Mouse (Mus musculus): Measurements from ENCODE around the gene Clca2. TPM values are rescaled to one million over a fixed set of nuclear protein-coding genes. Genes with fewer than 3 reads are reported as not detected.

Gene Clca2
- polyA plus RNA-seq, 1 experiment from 2014 or later: 0.05 TPM

DNA sequence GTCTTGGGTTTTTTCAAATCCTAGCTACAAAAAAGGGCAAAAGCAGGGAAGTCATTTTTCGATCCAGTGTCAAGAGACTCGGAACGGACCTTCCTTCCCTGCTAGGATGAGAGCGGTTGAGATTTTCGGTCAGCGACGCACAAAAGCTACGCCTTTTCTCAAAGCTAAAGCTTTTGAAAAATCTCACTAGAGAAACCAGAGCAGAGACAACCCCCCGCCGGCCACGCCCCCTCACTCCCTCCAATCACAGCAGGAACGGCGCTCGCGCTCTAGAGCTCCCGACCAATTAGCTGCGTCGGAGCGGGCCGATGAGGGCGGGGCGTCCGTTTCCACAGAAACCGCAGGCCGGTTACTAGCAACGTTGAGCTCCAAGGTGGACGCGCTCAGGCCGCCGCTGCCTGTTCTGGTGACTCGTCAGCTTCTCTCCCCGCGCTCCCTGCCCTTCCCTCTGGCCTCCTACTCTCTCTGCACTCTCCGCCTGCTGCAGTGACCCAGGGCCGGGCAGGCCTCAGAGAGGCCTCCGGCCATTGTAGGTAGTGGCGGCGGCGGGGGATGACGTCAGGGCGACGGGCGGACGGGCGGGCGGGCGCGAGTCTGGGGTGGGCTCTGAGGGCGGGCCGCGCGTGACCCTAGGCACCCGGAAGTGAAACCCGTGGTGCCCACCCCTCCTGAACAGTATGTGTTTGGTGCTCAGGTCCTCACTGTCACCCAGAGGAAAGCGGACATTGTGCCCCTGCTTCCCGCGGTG lies 19.2 kb upstream of the Clca2 start, which contains the start of gene Odf2l:
Gene Odf2l, plus strand, starts transcription at position 335 of the 748 bp plus-strand sequence.
- H3K4me1 ChIP-seq (replicated peaks): 0 out of 2 replicates have a peak, but pooled peaks cover 8% of the 10 kb centered on the region
- H3K27me3 ChIP-seq (replicated peaks): no peaks in the 10 kb centered on the region
- H3K4me3 ChIP-seq: peak within 1 kb of the TSS; percentile 78
- under 1% methylated on average over 57 of the region's 57 CpGs for WGBS
- H3K27ac ChIP-seq (ENCODE audit: poor library complexity, severe bottlenecking): peak within 1 kb of the TSS; percentile 97
- ATAC-seq (ENCODE audit: insufficient number of reproducible peaks, low FRiP score): peak; percentile 99
- H3K9ac ChIP-seq: peak within 1 kb of the TSS; percentile 85
- no peaks in the 10 kb centered on the region for H3K36me3 ChIP-seq
- no peaks in the 10 kb centered on the region for H3K9me3 ChIP-seq (replicated peaks)
- peak within 1 kb of the TSS; percentile 79 for H3K4me2 ChIP-seq

DNA sequence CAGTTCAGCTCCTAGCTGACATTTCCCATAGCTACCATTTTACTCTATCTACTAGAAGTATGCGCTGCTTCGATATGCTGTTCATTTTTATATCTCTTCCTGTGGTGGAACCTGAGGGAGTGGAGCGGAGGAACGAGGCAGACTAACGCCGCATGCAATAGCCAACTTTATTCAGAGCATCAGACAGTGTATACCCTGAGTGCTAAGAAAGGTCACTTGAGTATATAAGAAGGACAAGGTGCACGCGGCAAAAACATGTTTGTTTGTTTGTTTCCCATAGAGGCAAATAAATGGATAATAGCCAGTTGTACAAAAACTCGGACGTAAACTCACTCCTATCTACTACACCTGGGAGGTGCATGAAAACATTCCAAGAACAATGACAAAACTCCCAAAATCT lies 18.4 kb upstream of the Clca2 start:
- H3K36me3 ChIP-seq: no peaks in the 10 kb centered on the region
- 80% methylated on average over 10 of the region's 10 CpGs for WGBS
- H3K4me3 ChIP-seq: peak overlapping the region; percentile 78
- peak overlapping the region; percentile 79 for H3K4me2 ChIP-seq
- no peaks in the 10 kb centered on the region for H3K9me3 ChIP-seq (replicated peaks)
- H3K27ac ChIP-seq (ENCODE audit: poor library complexity, severe bottlenecking): 0 out of 2 replicates have a peak overlapping the region, but pooled peaks have one; percentile 63
- H3K9ac ChIP-seq: peak overlapping the region; percentile 64; the same call in 1 of the 2 replicates
- 0 out of 2 replicates have a peak, but pooled peaks cover 8% of the 10 kb centered on the region for H3K4me1 ChIP-seq (replicated peaks)
- H3K27me3 ChIP-seq (replicated peaks): no peaks in the 10 kb centered on the region
- no peak for ATAC-seq (ENCODE audit: insufficient number of reproducible peaks, low FRiP score)

DNA sequence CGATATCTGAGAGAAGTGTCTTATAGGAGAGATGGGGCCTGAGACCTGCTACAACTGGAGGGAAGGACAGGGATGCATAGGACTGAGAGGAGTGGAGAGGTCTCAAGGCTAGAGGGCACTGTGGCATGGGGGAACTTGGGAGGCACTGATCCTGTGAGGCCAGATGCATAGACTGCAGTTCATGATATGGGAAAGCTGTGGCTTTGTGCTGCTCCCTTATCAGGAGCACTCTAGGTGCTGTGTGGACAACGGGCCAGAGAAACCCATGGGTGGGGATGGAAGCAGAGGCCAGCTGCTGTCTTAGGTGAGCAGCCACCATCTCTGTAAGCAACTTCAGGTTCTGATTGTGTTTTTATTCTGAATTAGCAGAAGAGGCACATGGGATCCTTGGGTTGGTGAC lies 15.9 kb upstream of the Clca2 start:
- 0 out of 2 replicates have a peak, but pooled peaks cover 7% of the 10 kb centered on the region for H3K4me1 ChIP-seq (replicated peaks)
- H3K4me3 ChIP-seq: no peak overlapping the region
- ATAC-seq (ENCODE audit: insufficient number of reproducible peaks, low FRiP score): no peak
- WGBS: 86% methylated on average over 2 of the region's 2 CpGs
- no peaks in the 10 kb centered on the region for H3K9me3 ChIP-seq (replicated peaks)
- no peaks in the 10 kb centered on the region for H3K36me3 ChIP-seq
- H3K27me3 ChIP-seq (replicated peaks): no peaks in the 10 kb centered on the region
- no peak overlapping the region for H3K4me2 ChIP-seq
- H3K9ac ChIP-seq: no peak overlapping the region
- no peak overlapping the region for H3K27ac ChIP-seq (ENCODE audit: poor library complexity, severe bottlenecking)

DNA sequence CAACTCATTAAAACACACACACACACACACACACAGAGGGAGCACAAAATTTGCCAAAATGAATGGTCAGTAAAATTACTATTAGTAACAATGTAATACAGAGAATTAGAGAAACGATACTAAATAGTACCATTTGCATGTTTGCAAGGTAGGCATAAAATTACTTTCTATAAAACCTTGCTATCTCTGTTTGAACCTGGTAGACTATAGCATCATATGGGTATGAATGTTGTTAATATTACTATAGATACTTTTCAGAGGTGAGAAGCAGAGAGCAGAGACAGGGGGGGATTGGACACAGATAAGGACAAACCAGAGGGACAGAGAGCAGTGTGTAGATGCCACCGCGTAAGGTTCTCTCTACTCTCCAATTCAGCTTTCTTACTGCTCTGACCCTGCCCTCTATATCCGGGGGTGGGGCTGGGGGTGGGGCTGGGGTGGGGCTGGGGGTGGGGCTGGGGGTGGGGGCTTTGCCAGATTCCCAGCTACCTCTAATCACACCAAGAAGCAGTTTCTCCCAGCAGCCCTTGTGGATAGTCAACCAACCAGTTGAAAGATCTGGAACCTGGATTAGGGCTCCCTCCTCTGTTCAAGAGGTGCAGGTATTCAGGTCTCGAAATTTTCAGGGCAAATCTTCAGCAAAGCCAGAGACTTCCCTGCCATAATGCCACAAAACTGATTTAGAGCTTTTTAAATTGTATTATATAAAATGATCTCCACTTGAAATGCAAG lies 6.7 kb upstream of the Clca2 start:
- Histone ChIP-seq H3K27ac (ENCODE audit: poor library complexity, severe bottlenecking) (no peak overlapping the region), H3K4me1 (replicated peaks) (peaks cover 13% of the 10 kb centered on the region), H3K9me3 (replicated peaks) (0 out of 2 replicates have a peak, but pooled peaks cover 6% of the 10 kb centered on the region), H3K4me3 (no peak overlapping the region), H3K36me3 (no peaks in the 10 kb centered on the region), H3K4me2 (no peak overlapping the region), H3K27me3 (replicated peaks) (no peaks in the 10 kb centered on the region), H3K9ac (no peak overlapping the region)
- 69% methylated on average over 5 of the region's 5 CpGs for WGBS
- ATAC-seq (ENCODE audit: insufficient number of reproducible peaks, low FRiP score): no peak

DNA sequence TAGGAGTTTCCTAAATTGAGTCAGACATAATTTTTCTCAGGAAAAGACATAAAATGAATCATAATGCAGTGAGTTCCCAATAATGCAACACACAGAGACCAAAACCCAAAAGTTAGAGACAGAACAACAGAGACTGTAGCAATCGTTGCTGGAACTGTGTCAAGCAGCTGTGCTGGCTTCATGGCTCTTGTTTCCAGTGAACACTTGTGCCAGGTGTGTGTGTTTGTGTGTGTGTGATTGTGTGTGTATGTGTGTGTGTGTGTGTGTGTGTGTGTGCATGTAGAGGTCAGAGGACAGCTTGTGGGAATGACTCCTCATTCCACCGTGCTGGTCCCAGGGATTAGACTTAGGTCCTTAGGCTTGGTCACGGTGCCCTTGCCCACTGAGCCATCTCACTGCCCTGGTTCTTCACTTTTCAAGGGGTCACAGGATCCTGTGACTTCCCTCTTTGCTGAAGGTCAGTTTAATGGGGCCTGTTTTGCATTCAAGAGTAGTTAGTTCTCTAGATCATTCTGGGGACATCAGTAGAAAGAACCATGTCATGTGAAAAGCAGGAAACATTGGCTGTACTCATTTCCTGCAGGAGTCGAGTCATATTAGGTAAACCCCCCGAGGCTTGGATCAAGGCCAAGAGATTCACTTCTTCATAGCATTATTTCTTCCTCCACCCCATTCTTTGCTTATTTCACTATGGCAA lies 6.0 kb upstream of the Clca2 start:
- ATAC-seq (ENCODE audit: insufficient number of reproducible peaks, low FRiP score): no peak
- Histone ChIP-seq H3K27ac (ENCODE audit: poor library complexity, severe bottlenecking) (no peak overlapping the region), H3K27me3 (replicated peaks) (no peaks in the 10 kb centered on the region), H3K4me1 (replicated peaks) (peaks cover 13% of the 10 kb centered on the region), H3K4me3 (no peak overlapping the region), H3K36me3 (no peaks in the 10 kb centered on the region), H3K4me2 (no peak overlapping the region), H3K9ac (no peak overlapping the region), H3K9me3 (replicated peaks) (0 out of 2 replicates have a peak, but pooled peaks cover 6% of the 10 kb centered on the region)
- WGBS: 76% methylated on average over 5 of the region's 5 CpGs

DNA sequence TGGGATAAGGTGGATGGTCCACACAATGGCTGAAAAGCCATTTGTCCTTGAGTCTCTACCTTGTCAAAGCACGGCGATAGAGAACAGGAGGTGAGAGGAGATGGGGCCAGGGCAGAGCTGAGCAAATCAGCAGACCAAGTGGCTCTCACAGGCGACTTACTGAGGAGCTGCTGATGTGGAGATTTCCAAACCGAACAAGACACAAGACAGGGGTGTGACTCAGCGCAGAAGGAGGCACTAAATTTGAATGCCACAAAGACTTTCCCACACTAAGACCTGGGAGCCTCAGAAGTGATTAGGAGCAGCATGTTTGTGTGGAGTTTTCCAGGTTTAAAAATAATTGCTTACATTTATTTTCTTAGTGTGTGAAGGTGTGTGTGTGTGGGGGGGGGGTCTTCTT lies 4.5 kb upstream of the Clca2 start:
- no peak for ATAC-seq (ENCODE audit: insufficient number of reproducible peaks, low FRiP score)
- Histone ChIP-seq H3K9ac (0 out of 2 replicates have a peak overlapping the region, but pooled peaks have one; percentile 24), H3K36me3 (no peaks in the 10 kb centered on the region), H3K4me1 (replicated peaks) (peaks cover 13% of the 10 kb centered on the region), H3K4me2 (peak overlapping the region; percentile 19; the same call in 1 of the 2 replicates), H3K9me3 (replicated peaks) (0 out of 2 replicates have a peak, but pooled peaks cover 5% of the 10 kb centered on the region), H3K27ac (ENCODE audit: poor library complexity, severe bottlenecking) (no peak overlapping the region), H3K27me3 (replicated peaks) (no peaks in the 10 kb centered on the region), H3K4me3 (no peak overlapping the region)
- WGBS: 16% methylated on average over 5 of the region's 5 CpGs

DNA sequence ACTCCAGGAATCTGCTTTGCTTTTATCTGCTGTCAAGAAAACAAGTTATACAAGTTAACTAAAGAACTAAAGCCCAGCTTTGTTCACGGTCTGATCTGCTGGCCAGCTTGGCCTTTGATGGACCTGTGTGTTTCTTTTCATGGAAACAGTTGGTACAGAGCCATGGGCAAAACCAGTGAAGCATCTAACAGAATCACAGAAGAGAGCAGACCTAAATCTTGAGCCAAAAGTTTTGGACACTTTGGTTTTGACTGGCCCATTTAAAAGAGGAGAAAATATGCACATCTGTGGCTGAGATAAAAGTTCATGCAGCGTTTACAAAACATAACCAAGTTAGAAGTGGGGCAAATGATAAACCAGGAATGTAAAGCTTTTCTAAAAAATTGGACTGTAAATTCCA lies 4.1 kb upstream of the Clca2 start:
- Histone ChIP-seq H3K36me3 (no peaks in the 10 kb centered on the region), H3K27ac (ENCODE audit: poor library complexity, severe bottlenecking) (no peak overlapping the region), H3K27me3 (replicated peaks) (no peaks in the 10 kb centered on the region), H3K9ac (no peak overlapping the region), H3K4me1 (replicated peaks) (peaks cover 13% of the 10 kb centered on the region), H3K4me3 (no peak overlapping the region), H3K9me3 (replicated peaks) (0 out of 2 replicates have a peak, but pooled peaks cover under 1% of the 10 kb centered on the region), H3K4me2 (no peak overlapping the region)
- ATAC-seq (ENCODE audit: insufficient number of reproducible peaks, low FRiP score): no peak
- WGBS: 53% methylated on average over 2 of the region's 2 CpGs

DNA sequence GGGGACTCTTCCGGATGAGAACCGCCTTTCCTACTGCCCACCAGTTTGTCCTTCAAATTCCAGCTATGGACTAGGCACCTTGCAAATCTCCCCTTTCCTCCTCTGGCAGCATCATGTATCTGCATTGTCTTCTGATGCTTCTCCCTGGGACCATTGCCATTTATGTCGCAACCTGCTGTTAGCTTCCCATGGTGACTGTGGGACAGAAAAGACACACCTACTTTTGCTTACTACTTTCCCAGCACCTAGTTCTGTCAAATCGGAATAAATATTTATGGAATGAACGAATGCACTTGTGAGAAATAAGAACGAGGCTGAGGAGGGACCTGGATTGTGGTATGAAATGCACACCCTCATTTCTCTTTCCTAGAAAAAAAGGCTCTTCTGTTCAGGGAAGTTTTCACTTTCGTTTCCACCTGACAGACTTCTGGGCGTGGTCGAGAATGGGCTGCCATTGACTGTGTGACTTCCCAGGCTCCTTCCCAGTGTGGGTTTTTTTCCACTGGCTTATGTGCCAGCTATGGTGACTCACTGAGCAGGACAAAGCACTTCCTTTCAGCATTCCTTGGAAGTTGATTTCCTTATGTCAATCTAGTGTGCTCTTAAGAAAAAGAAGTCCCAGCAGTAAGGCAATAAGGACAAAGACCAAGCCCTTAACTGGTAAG lies 2.8 kb upstream of the Clca2 start:
- H3K27ac ChIP-seq (ENCODE audit: poor library complexity, severe bottlenecking): no peak overlapping the region
- H3K4me1 ChIP-seq (replicated peaks): peaks cover 13% of the 10 kb centered on the region
- no peak overlapping the region for H3K9ac ChIP-seq
- H3K4me2 ChIP-seq: no peak overlapping the region
- H3K4me3 ChIP-seq: no peak overlapping the region
- H3K36me3 ChIP-seq: no peaks in the 10 kb centered on the region
- 74% methylated on average over 9 of the region's 9 CpGs for WGBS
- peak; percentile 80 for ATAC-seq (ENCODE audit: insufficient number of reproducible peaks, low FRiP score)
- no peaks in the 10 kb centered on the region for H3K27me3 ChIP-seq (replicated peaks)
- H3K9me3 ChIP-seq (replicated peaks): no peaks in the 10 kb centered on the region

DNA sequence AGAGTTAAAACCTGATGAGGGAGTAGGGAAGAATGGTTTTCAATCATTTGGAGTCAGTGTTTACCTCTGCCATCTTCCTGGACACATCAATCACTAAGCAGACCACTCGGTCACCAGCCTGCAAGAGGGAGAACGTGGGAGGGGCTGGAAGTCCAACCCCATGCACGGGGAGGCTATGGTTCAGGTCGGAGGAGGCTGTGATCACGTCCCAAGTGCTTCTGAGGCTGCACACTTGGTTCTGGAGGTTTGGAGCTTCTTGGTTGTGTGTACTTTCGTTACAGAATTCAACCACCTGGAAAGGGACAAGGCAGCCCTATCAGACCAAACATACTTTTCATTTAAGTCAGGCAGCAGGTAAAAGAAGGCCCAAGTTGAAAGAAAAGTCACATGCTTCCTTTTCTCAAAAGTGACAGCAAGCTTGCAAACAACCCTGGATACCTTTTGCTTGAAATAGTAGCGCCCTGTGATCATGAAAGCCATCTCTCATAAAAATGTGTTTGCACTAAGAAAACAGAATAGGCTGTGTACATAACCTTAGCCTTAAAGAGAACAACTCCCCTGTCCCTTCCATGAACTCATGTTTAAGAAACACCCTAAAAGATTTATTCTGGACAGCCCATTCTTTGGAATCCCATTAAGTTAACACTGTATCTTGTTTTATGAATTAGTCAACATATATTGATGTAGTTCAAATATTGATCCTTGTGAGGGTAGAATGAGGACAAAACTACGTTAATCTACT lies 11.2 kb downstream of the Clca2 start:
- no peak overlapping the region for H3K4me2 ChIP-seq
- no peak for ATAC-seq (ENCODE audit: insufficient number of reproducible peaks, low FRiP score)
- H3K9me3 ChIP-seq (replicated peaks): peaks cover 6% of the 10 kb centered on the region; the same call in 1 of the 2 replicates
- H3K27me3 ChIP-seq (replicated peaks): no peaks in the 10 kb centered on the region
- no peaks in the 10 kb centered on the region for H3K36me3 ChIP-seq
- 65% methylated on average over 8 of the region's 8 CpGs for WGBS
- no peak overlapping the region for H3K4me3 ChIP-seq
- H3K4me1 ChIP-seq (replicated peaks): no peaks in the 10 kb centered on the region
- H3K27ac ChIP-seq (ENCODE audit: poor library complexity, severe bottlenecking): no peak overlapping the region
- H3K9ac ChIP-seq: no peak overlapping the region

DNA sequence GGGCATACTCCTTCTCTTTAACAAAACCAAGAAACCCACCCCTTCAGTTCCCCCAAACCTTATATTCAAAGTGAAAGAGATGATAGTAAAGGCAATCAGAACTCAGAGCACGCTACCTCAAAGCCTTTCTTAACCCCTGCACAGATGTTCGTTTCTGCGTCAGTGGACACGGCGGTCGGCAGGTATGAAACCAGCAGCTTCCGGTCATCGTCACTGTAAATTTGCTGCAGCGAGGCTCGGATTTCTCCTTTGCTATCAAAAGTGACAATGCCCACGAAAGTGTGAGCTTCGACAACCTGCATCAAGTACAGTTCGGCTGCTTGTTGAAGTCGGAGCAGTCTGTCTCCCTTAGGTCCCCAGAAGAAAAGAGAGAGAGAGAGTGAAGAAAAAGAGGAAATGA lies 13.1 kb downstream of the Clca2 start:
- no peak overlapping the region for H3K4me2 ChIP-seq
- H3K9me3 ChIP-seq (replicated peaks): peaks cover 6% of the 10 kb centered on the region; the same call in 1 of the 2 replicates
- no peak for ATAC-seq (ENCODE audit: insufficient number of reproducible peaks, low FRiP score)
- H3K4me1 ChIP-seq (replicated peaks): no peaks in the 10 kb centered on the region
- H3K36me3 ChIP-seq: no peaks in the 10 kb centered on the region
- no peak overlapping the region for H3K4me3 ChIP-seq
- WGBS: 89% methylated on average over 14 of the region's 14 CpGs
- no peaks in the 10 kb centered on the region for H3K27me3 ChIP-seq (replicated peaks)
- H3K27ac ChIP-seq (ENCODE audit: poor library complexity, severe bottlenecking): no peak overlapping the region
- no peak overlapping the region for H3K9ac ChIP-seq
